Mouse (Mus musculus) MEL (cell line): ENCODE data around the gene Slc8a2. TPM values are rescaled to one million over a fixed set of nuclear protein-coding genes. Genes with fewer than 3 reads are reported as not detected.

ENCODE experiments used
- polyA plus RNA-seq, 2 experiments: library from polyadenylated mRNA; stranded (reverse) in 1 of 2; unstranded in 1 of 2; fragments of >175 nt in 1 of 2; fragments of >200 nt in 1 of 2; gene quantifications; 2 replicates each; pipeline versions ENCODE4 v1.2.1 to v1.2.4; 2012; ENCODE audit warnings: low replicate concordance in 2 of 2, low read depth in 1 of 2; ENCODE audit not compliant: insufficient read length in 2 of 2, insufficient read depth in 1 of 2, missing spikeins in 1 of 2
- total RNA-seq: library from RNA; depleted of rRNA; stranded (reverse); fragments of 300-350 nt; gene quantifications from 2 replicates; pipeline ENCODE4 v1.2.3, GENCODE M21; 2012; rRNA removed

Gene Slc8a2
- total and polyA plus RNA-seq, 3 experiments: 0.06 TPM; not detected in 2

Other genes with a start within 250 kb of the Slc8a2 start
- gene Crx, start 249.9 kb upstream of the Slc8a2 start, total RNA-seq: not detected in 2 replicates
- not detected for gene Crx, start 249.9 kb upstream of the Slc8a2 start, polyA plus RNA-seq
- gene Crxos, start 247.2 kb upstream of the Slc8a2 start, total RNA-seq: not detected in 2 replicates
- gene Crxos, start 247.2 kb upstream of the Slc8a2 start, polyA plus RNA-seq: under 1 TPM in 1 of 2 experiments, not detected in 1; 0.10 TPM
- gene Selenow, start 207.4 kb upstream of the Slc8a2 start, total RNA-seq: 13.1 and 15.8 TPM in 2 replicates
- gene Selenow, start 207.4 kb upstream of the Slc8a2 start, polyA plus RNA-seq: 10 to 100 TPM in 1 of 2 experiments, not detected in 1; 71.2 TPM
- gene Nop53, start 183.8 kb upstream of the Slc8a2 start, total RNA-seq: 310 and 359 TPM in 2 replicates
- gene Nop53, start 183.8 kb upstream of the Slc8a2 start, polyA plus RNA-seq: 100 to 1,000 TPM in 1 of 2 experiments, not detected in 1; 482 TPM
- gene Ehd2, start 162.3 kb upstream of the Slc8a2 start, total RNA-seq: 2.5 and 3.2 TPM in 2 replicates
- gene Ehd2, start 162.3 kb upstream of the Slc8a2 start, polyA plus RNA-seq: 1 to 10 TPM in 1 of 2 experiments, not detected in 1; 6.2 TPM
- 0.81 and 1.5 TPM in 2 replicates for gene Bicra, start 81.9 kb upstream of the Slc8a2 start, total RNA-seq
- 10 to 100 TPM in 1 of 2 experiments, not detected in 1; 14.1 TPM for gene Bicra, start 81.9 kb upstream of the Slc8a2 start, polyA plus RNA-seq
- gene Zfp541, start 68.0 kb upstream of the Slc8a2 start, total RNA-seq: not detected in 2 replicates
- under 1 TPM in 1 of 2 experiments, not detected in 1; 0.01 TPM for gene Zfp541, start 68.0 kb upstream of the Slc8a2 start, polyA plus RNA-seq
- 52.6 and 56.1 TPM in 2 replicates for gene Napa, start 31.4 kb upstream of the Slc8a2 start, total RNA-seq
- gene Napa, start 31.4 kb upstream of the Slc8a2 start, polyA plus RNA-seq: 100 to 1,000 TPM in 1 of 2 experiments, not detected in 1; 132 TPM
- 16.5 and 17.8 TPM in 2 replicates for gene Kptn, start 9.9 kb upstream of the Slc8a2 start, total RNA-seq
- 10 to 100 TPM in 1 of 2 experiments, not detected in 1; 19.6 TPM for gene Kptn, start 9.9 kb upstream of the Slc8a2 start, polyA plus RNA-seq
- 3.8 and 4.8 TPM in 2 replicates for gene Meis3, start 45.3 kb downstream of the Slc8a2 start, total RNA-seq
- 10 to 100 TPM in 1 of 2 experiments, not detected in 1; 14.9 TPM for gene Meis3, start 45.3 kb downstream of the Slc8a2 start, polyA plus RNA-seq
- 5.8 and 6.0 TPM in 2 replicates for gene Dhx34, start 92.2 kb downstream of the Slc8a2 start, total RNA-seq
- gene Dhx34, start 92.2 kb downstream of the Slc8a2 start, polyA plus RNA-seq: 10 to 100 TPM in 1 of 2 experiments, not detected in 1; 13.6 TPM
- 0.92 and 1.7 TPM in 2 replicates for gene C5ar2, start 114.3 kb downstream of the Slc8a2 start, total RNA-seq
- under 1 TPM in 1 of 2 experiments, not detected in 1; 0.49 TPM for gene C5ar2, start 114.3 kb downstream of the Slc8a2 start, polyA plus RNA-seq
- gene C5ar1, start 129.7 kb downstream of the Slc8a2 start, total RNA-seq: not detected in 2 replicates
- gene C5ar1, start 129.7 kb downstream of the Slc8a2 start, polyA plus RNA-seq: not detected
- 38.0 and 50.7 TPM in 2 replicates for gene Inafm1, start 143.8 kb downstream of the Slc8a2 start, total RNA-seq
- gene Inafm1, start 143.8 kb downstream of the Slc8a2 start, polyA plus RNA-seq: 10 to 100 TPM in 1 of 2 experiments, not detected in 1; 87.6 TPM
- 57.4 and 63.6 TPM in 2 replicates for gene Ccdc9, start 157.0 kb downstream of the Slc8a2 start, total RNA-seq
- gene Ccdc9, start 157.0 kb downstream of the Slc8a2 start, polyA plus RNA-seq: 10 to 100 TPM in 1 of 2 experiments, not detected in 1; 97.1 TPM
- 2.9 and 4.4 TPM in 2 replicates for gene Bbc3, start 178.6 kb downstream of the Slc8a2 start, total RNA-seq
- 1 to 10 TPM in 1 of 2 experiments, not detected in 1; 9.3 TPM for gene Bbc3, start 178.6 kb downstream of the Slc8a2 start, polyA plus RNA-seq